Mouse (Mus musculus) embryonic facial prominence, embryonic 11.5 days (tissue): ENCODE results near the gene Kif26b. TPM values are rescaled to one million over a fixed set of nuclear protein-coding genes. Genes with fewer than 3 reads are reported as not detected.

Source experiments
- ATAC-seq: fragments of 200-750 bp; cut with Nextera tagmentation; replicated peaks from 2 replicates; pipeline ENCODE4 v1.8.0; 2017; ENCODE audit warnings: low read depth; ENCODE audit not compliant: insufficient number of reproducible peaks, low FRiP score, low TSS enrichment
- DNase-seq: peaks from one replicate; pipeline ENCODE4 v3.0.0-alpha.2; 2015; ENCODE audit warnings: low spot score
- H3K27ac ChIP-seq: fragments of 300-500 bp; sonication (generic); replicated peaks from 2 replicates; pipeline ENCODE4 v1.5.1; 2014; ENCODE audit warnings: mild to moderate bottlenecking, low read depth, low read length, control low read depth
- H3K27me3 ChIP-seq: fragments of 300-500 bp; sonication (generic); 2 replicates; pipeline ENCODE4 v1.6.1; 2014; ENCODE audit warnings: mild to moderate bottlenecking, low read length, moderate library complexity, mixed read lengths; ENCODE audit not compliant: control insufficient read depth, insufficient read depth
- H3K36me3 ChIP-seq: fragments of 300-500 bp; sonication (generic); replicated peaks from 2 replicates; pipeline ENCODE4 v1.6.1; 2014; ENCODE audit warnings: low read depth, mild to moderate bottlenecking, low read length, moderate library complexity, mixed read lengths; ENCODE audit not compliant: control insufficient read depth, insufficient read depth
- H3K4me1 ChIP-seq: fragments of 300-500 bp; sonication (generic); 2 replicates; pipeline ENCODE4 v1.6.1; 2014; ENCODE audit warnings: low read length, mixed read lengths; ENCODE audit not compliant: control insufficient read depth, insufficient read depth
- H3K4me2 ChIP-seq: fragments of 300-500 bp; sonication (generic); 2 replicates; pipeline ENCODE4 v1.6.1; 2014; ENCODE audit warnings: low read depth, mild to moderate bottlenecking, control low read depth, low read length, moderate library complexity
- H3K4me3 ChIP-seq: fragments of 300-500 bp; sonication (generic); 2 replicates; pipeline ENCODE4 v1.5.1; 2014; ENCODE audit warnings: low read depth, low read length, control low read depth
- H3K9ac ChIP-seq: fragments of 300-500 bp; sonication (generic); replicated peaks from 2 replicates; pipeline ENCODE4 v1.6.1; 2014; ENCODE audit warnings: mild to moderate bottlenecking, control low read depth, low read length
- H3K9me3 ChIP-seq: fragments of 300-500 bp; sonication (generic); replicated peaks from 2 replicates; pipeline ENCODE4 v1.6.1; 2016; ENCODE audit warnings: mild to moderate bottlenecking, low read length, inconsistent platforms, mixed read lengths; ENCODE audit not compliant: control insufficient read depth
- WGBS: fragments of 180-500 bp; shearing (Covaris S2); extraction: QIAGEN DNeasy Blood & Tissue Kit; methylation state at CpG from one replicate; pipeline ENCODE4 v1.1.7; 2014; 5-methylcytosine and 5-hydroxymethylcytosine counted together
- polyA plus RNA-seq: library from polyadenylated mRNA; unstranded; fragments of >200 nt; fragmentation: Nextera tagmentation; extraction: Ambion mirVana; gene quantifications from 2 replicates; pipeline ENCODE4 v1.2.1, GENCODE M21; 2014

Gene Kif26b
- polyA plus RNA-seq, 1 experiment from 2014 or later = 12.3 TPM

DNA sequence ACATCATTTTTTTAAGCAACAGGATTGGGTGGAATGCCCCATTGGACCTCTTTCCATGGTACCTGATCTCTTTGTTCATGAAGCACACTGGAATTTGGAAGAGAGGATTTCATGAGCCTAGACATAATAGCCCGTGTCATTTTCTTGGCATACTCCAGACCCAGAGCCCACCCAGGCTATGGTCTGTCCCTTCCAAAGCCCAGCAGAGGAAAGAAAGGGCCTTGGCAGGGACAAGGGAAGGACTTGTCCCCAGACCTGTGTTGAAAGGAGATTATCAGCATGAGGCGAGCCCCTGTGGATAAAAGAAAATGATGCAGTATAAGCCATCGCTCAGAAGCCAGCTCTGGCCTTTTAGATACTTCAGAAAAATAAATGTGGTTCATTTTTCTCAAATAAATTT, 196.6 kb downstream of the Kif26b start:
- Histone ChIP-seq H3K4me3 (no peak overlapping the region), H3K27ac (no peak overlapping the region), H3K36me3 (no peaks in the 10 kb centered on the region), H3K4me1 (no peaks in the 10 kb centered on the region), H3K4me2 (no peak overlapping the region), H3K27me3 (no peaks in the 10 kb centered on the region), H3K9me3 (no peaks in the 10 kb centered on the region), H3K9ac (no peak overlapping the region)
- WGBS = 79% methylated on average over 3 of the region's 3 CpGs
- no peak for DNase-seq
- no peak for ATAC-seq

DNA sequence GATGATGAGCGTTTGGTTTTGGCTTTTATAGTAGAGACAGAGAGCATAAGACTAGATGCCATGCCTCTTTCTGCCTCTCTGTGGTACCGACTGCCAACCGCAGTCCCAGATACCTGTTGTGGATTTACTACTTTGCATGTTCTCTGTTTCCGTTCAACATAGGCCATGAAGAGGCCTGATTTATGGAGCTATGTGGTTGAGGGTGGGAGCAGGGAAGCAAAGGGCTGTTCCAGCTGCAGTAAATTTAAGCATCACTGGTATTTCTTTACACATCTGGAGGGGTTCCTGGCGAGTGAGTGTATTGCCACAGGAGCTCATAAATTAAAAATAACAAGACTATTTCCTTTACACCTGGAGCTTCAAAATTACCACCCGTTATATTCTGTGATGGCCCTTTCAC, 199.3 kb downstream of the Kif26b start:
- ATAC-seq (no peak), DNase-seq (no peak)
- Histone ChIP-seq H3K4me3 (no peak overlapping the region), H3K9ac (no peak overlapping the region), H3K9me3 (no peaks in the 10 kb centered on the region), H3K27ac (no peak overlapping the region), H3K36me3 (no peaks in the 10 kb centered on the region), H3K4me1 (no peaks in the 10 kb centered on the region), H3K4me2 (no peak overlapping the region), H3K27me3 (no peaks in the 10 kb centered on the region)
- 68% methylated on average over 6 of the region's 6 CpGs for WGBS

DNA sequence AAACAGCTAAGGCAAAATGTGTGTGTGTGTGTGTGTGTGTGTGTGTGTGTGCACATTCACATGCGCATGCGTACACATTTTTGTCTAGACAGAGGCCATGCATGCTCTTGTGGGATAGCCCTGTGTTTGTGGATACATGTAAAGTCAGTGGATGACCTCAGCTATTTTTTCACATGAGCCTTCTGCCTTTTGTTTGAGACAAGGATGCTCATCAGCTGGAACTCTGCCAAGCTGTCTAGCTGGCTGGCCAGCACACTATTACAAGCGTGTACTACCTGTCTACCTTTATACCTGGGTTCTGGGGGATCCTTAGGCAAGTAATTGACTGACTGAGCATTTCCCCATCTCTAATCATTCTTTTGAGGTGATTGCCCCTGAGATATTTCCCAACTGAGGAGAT, 201.3 kb downstream of the Kif26b start:
- Histone ChIP-seq H3K36me3 (no peaks in the 10 kb centered on the region), H3K27me3 (no peaks in the 10 kb centered on the region), H3K9ac (no peak overlapping the region), H3K27ac (no peak overlapping the region), H3K4me3 (no peak overlapping the region), H3K4me1 (no peaks in the 10 kb centered on the region), H3K4me2 (no peak overlapping the region), H3K9me3 (no peaks in the 10 kb centered on the region)
- ATAC-seq (no peak), DNase-seq (no peak)
- 98% methylated on average over 3 of the region's 3 CpGs for WGBS

DNA sequence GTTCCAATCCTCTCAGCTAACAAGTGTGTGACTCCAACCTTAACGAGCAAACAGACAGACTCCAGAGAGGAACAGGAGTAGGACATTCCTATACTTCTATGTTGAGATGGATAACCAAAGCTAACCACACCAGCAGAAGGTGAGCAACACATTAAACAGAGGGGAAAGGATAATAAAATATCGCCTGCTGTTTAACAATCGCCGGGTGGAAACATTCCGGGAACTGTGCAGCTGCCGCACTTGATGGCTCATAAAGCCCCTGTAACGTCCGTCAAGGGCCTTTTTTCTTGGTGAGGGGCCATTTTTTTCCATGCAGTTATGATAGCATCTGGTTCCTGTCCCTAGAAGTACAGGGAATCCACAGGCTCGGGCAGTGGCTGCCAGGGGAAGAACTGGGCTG, 204.1 kb downstream of the Kif26b start:
- DNase-seq = no peak
- Histone ChIP-seq H3K4me3 (no peak overlapping the region), H3K27ac (no peak overlapping the region), H3K27me3 (no peaks in the 10 kb centered on the region), H3K9me3 (no peaks in the 10 kb centered on the region), H3K4me2 (no peak overlapping the region), H3K9ac (no peak overlapping the region), H3K36me3 (no peaks in the 10 kb centered on the region), H3K4me1 (no peaks in the 10 kb centered on the region)
- WGBS = 75% methylated on average over 9 of the region's 9 CpGs
- no peak for ATAC-seq

DNA sequence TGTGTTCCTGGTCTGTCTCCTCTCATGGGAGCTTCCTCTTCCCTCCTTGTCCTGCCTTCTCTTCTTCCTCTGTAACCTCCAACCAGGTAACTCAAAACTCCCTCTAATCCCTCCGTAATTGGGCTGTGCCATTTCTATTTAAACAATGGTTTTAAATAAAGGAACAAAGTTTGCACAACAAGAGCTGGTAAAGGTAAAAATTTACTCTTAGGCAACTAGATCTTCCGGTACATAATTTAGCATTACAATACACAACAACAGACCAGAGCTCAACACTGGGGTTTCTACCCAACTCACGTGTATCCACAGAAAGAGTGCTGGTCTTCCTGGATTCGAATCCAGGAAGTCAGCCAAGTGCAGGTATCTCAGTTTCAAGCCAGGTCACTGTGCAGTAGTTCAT, 205.7 kb downstream of the Kif26b start:
- Histone ChIP-seq H3K27me3 (no peaks in the 10 kb centered on the region), H3K36me3 (no peaks in the 10 kb centered on the region), H3K4me1 (no peaks in the 10 kb centered on the region), H3K4me3 (no peak overlapping the region), H3K4me2 (no peak overlapping the region), H3K9me3 (no peaks in the 10 kb centered on the region), H3K9ac (no peak overlapping the region), H3K27ac (no peak overlapping the region)
- 70% methylated on average over 4 of the region's 4 CpGs for WGBS
- ATAC-seq (no peak), DNase-seq (no peak)

DNA sequence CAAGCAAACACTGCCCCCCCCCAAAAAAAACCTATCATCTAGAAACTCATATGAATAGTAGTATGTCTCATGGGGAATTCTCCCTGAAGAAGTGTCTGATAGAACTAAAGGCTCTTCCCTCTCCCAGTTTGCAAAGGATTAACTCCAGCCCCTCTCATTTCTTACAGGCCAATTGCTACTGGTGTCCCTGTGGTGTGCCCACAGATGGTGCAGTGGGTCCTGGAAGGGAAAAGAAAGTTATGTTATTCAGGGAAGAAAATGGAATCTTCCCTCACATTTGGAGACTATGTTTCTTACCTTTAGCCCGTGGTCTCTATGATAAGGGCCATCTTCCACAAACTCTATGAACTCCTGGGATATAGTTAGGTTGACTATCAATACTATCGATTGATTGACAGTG, 208.0 kb downstream of the Kif26b start:
- H3K36me3 ChIP-seq = no peaks in the 10 kb centered on the region
- no peak overlapping the region for H3K9ac ChIP-seq
- H3K27ac ChIP-seq = no peak overlapping the region
- 90% methylated on average over 2 of the region's 2 CpGs for WGBS
- H3K27me3 ChIP-seq = no peaks in the 10 kb centered on the region
- ATAC-seq = no peak
- H3K4me1 ChIP-seq = no peaks in the 10 kb centered on the region
- H3K9me3 ChIP-seq = no peaks in the 10 kb centered on the region
- no peak for DNase-seq
- H3K4me3 ChIP-seq = no peak overlapping the region
- H3K4me2 ChIP-seq = no peak overlapping the region

DNA sequence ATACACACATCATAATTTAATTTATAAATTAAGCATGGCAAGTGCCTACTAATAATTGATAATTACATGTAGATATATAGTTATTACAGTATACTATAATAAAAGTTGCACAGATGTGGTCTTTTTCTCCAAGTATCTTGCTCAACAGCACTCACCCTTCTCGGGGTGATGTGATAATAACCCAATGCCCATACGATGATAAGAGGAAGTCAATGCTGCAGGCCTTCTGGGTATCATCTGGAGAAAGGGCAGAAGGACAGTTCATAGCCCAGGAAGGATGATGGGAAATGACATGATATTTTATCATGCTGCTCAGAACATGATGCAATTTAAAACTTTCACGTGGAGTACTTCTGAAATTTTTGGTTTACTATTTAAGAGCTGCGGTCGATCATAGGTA, 214.9 kb downstream of the Kif26b start:
- Histone ChIP-seq H3K4me3 (no peak overlapping the region), H3K27ac (no peak overlapping the region), H3K9ac (no peak overlapping the region), H3K4me2 (no peak overlapping the region), H3K36me3 (no peaks in the 10 kb centered on the region), H3K27me3 (no peaks in the 10 kb centered on the region), H3K4me1 (peaks cover 2% of the 10 kb centered on the region; the same call in 1 of the 2 replicates), H3K9me3 (no peaks in the 10 kb centered on the region)
- no peak for ATAC-seq
- no peak for DNase-seq
- WGBS = 84% methylated on average over 5 of the region's 5 CpGs

DNA sequence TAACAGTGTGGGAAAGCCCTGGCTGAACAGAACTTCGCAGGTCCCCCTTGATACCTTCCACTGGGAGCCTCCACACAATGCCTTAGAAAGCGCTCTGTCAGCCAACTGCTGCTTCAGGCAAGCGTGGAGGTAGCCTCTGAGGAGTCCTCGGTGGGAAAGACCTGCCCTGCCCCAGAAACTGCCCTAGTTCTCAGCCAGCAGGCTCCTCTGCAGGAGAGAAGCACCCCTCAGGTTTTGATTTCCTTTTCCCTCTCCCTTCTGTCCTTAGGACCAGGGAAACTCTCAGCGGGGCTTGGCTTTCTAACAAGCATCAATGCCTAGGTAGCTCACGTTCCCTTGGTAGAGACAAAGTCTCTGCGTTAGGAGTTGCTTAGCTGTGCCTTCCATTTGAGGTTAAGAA, 215.6 kb downstream of the Kif26b start:
- Histone ChIP-seq H3K27ac (no peak overlapping the region), H3K27me3 (no peaks in the 10 kb centered on the region), H3K4me1 (peaks cover 2% of the 10 kb centered on the region; the same call in 1 of the 2 replicates), H3K4me3 (no peak overlapping the region), H3K4me2 (no peak overlapping the region), H3K9ac (peak overlapping the region; percentile 8; the same call in 1 of the 2 replicates), H3K36me3 (no peaks in the 10 kb centered on the region), H3K9me3 (no peaks in the 10 kb centered on the region)
- DNase-seq = no peak
- ATAC-seq = no peak
- WGBS = 57% methylated on average over 7 of the region's 7 CpGs
